Mouse (Mus musculus): ENCODE results near the gene Cux2.
"Not testable (repeated sequence)": the region's sequence is repeated elsewhere in the genome, so short reads cannot be mapped to it uniquely, and the experiment has no call there.

Cux2 gene

DNA sequence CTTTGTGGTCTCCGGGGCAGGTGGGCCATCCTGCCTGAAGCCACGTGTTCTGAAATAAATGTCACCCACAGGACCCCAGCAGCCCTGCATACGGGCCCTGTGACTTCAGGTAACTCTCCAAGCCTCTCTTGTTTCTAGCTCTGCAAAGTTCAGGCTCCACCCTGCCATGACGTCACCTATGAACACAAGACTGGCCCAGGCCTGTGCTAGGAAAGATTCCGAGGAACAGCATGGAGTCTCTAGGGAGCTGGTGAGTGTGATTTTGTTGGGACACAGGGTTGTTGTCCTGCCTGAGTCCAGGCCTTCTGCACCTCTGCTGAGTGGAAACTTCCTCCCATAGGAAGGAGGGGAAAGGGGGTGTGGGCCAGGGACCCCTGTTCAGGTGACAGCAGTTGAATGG, 181.9 kb downstream of the Cux2 start:
- in situ Hi-C loops (cut with MboI; ENCODE audit: low pct_unique_long_range_greater_than_20kb in 1 of 2, low sequenced_read_pairs in 2 of 2, unreplicated experiment in 1 of 2), result loop anchor here in 1 of 2 experiments (10.0 kb wide), 1 partner anchor 207 kb away; no protein-coding TSS in a partner anchor

GRCm38 (mm10) chr5:121864330-121864729, 185.6 kb downstream of the Cux2 start:
- in situ Hi-C loops (cut with MboI; ENCODE audit: low pct_unique_long_range_greater_than_20kb in 1 of 2, low sequenced_read_pairs in 2 of 2, unreplicated experiment in 1 of 2), result loop anchor here in 1 of 2 experiments (10.0 kb wide), 1 partner anchor 210 kb away; no protein-coding TSS in a partner anchor

DNA sequence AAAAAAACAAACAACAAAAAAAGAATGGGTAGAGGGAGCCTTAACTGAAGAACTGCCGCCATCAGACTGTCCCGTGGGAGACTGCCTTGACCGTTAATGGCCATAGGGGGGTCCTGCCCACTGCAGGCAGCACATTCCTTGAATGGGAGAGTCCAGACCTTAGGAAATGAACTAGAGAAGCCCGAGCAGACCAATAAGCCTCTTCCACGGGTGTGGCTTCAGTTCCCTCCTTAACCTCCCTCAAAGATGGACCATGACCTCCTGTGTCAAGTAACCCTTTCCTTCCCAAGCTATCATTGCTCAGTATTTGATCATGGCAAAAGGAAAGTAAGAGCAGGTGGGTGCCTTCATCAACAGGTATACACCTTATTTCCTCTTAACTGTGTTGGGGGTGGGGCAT, 187.9 kb downstream of the Cux2 start:
- in situ Hi-C loops (cut with MboI; ENCODE audit: low pct_unique_long_range_greater_than_20kb in 1 of 2, low sequenced_read_pairs in 2 of 2, unreplicated experiment in 1 of 2), result loop anchor here in 1 of 2 experiments (10.0 kb wide), 1 partner anchor 213 kb away; no protein-coding TSS in a partner anchor

- in situ Hi-C loops (cut with MboI; ENCODE audit: low pct_unique_long_range_greater_than_20kb in 1 of 2, low sequenced_read_pairs in 2 of 2, unreplicated experiment in 1 of 2), result no loop called here
Measured at GRCm38 (mm10) chr5:121858427-121858826, 191.5 kb downstream of the Cux2 start.

DNA sequence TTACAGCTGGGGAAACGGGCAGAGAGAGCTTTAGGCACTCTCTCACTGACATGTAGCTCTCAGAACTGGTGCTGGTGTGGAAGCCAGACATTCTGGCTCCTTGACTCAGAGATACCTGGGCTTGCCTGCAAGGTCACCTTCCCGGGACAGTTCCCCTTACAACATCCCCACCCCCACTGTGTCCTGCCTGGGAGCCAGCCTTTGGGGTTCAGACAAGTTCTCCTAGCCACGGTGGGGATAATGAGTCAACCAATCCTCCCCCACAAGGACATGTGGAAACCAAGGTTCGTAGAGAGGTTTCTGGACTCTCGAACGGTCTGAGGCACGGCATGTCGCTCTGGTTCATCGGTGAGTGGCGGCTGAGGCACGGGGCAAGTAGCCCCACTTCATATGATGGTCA, 193.2 kb downstream of the Cux2 start:
- in situ Hi-C loops (cut with MboI; ENCODE audit: low pct_unique_long_range_greater_than_20kb in 1 of 2, low sequenced_read_pairs in 2 of 2, unreplicated experiment in 1 of 2), result no loop called here

- in situ Hi-C loops (cut with MboI; ENCODE audit: low pct_unique_long_range_greater_than_20kb in 1 of 2, low sequenced_read_pairs in 2 of 2, unreplicated experiment in 1 of 2), result no loop called here
Measured at GRCm38 (mm10) chr5:121854768-121855167, 195.1 kb downstream of the Cux2 start.

DNA sequence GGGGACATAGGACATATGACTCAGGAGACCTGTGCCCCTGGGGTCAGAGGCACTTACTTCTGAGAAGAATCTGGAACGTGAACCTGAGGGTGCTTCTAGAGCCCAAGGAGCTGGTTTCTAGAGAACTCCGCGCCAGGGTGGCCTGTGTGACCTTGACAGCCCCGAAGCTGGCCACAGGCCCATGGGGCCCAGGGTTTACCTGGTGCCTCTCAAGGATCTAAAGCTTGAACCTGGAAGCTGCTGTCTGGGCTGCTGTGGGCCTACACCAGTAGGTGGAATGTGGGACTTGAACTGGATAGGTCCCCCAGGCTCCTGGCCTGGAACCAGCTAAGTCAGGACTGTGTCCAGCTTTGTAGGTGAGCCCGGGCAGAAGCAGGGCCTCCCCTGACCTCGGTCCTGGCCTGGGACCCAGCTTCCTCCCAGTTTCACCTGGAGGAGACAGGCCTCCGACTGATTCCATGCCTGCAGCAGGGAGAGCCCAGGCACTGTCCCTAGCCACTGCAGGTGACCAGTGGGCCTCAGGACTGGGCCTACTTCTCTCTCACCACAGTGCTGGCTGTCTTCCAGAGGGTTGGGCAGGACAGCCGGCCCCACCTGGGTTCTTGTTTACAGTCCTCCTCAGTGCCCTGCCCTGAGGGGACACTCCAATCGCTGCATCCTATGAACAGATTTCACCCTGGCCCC, 196.4 kb downstream of the Cux2 start:
- in situ Hi-C loops (cut with MboI; ENCODE audit: low pct_unique_long_range_greater_than_20kb in 1 of 2, low sequenced_read_pairs in 2 of 2, unreplicated experiment in 1 of 2), result no loop called here

GRCm38 (mm10) chr5:121849478-121850349, 200.2 kb downstream of the Cux2 start:
- in situ Hi-C loops (cut with MboI; ENCODE audit: low pct_unique_long_range_greater_than_20kb in 1 of 2, low sequenced_read_pairs in 2 of 2, unreplicated experiment in 1 of 2), result no loop called here

- in situ Hi-C loops (cut with MboI; ENCODE audit: low pct_unique_long_range_greater_than_20kb in 1 of 2, low sequenced_read_pairs in 2 of 2, unreplicated experiment in 1 of 2), result no loop called here
Measured at GRCm38 (mm10) chr5:121848743-121849142, 201.2 kb downstream of the Cux2 start, which contains the start of gene Pheta1. Gene Pheta1 (plus strand): TSS chr5:121848984.

DNA sequence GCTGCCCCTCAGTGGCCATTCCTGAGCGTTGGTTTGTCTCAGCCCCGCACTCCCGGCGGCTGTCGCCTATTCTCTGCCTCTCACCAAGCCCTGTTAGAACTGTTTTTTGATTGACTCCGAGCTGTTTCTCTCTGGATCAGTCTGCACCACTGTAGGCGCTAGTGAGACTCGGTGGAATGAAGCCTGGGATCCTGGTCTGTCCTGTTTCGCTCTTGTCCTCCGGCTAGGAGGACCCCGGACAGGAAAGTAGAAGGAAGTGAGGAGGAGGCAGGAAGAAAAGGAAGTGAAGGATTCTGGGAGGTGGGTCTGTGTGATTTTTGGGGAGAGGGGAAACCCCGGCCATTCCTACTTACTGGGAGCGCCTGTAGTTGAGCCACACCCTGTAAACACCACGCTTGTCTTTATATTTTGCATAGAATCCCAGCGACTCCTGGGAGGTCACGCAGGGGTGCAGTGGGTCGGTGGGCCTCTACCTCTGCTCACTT, 201.8 kb downstream of the Cux2 start:
- in situ Hi-C loops (cut with MboI; ENCODE audit: low pct_unique_long_range_greater_than_20kb in 1 of 2, low sequenced_read_pairs in 2 of 2, unreplicated experiment in 1 of 2), result no loop called here

GRCm38 (mm10) chr5:121847269-121847668, 202.6 kb downstream of the Cux2 start:
- in situ Hi-C loops (cut with MboI; ENCODE audit: low pct_unique_long_range_greater_than_20kb in 1 of 2, low sequenced_read_pairs in 2 of 2, unreplicated experiment in 1 of 2), result not testable (repeated sequence)

- in situ Hi-C loops (cut with MboI; ENCODE audit: low pct_unique_long_range_greater_than_20kb in 1 of 2, low sequenced_read_pairs in 2 of 2, unreplicated experiment in 1 of 2), result no loop called here
Measured at GRCm38 (mm10) chr5:121846322-121846721, 203.6 kb downstream of the Cux2 start.

DNA sequence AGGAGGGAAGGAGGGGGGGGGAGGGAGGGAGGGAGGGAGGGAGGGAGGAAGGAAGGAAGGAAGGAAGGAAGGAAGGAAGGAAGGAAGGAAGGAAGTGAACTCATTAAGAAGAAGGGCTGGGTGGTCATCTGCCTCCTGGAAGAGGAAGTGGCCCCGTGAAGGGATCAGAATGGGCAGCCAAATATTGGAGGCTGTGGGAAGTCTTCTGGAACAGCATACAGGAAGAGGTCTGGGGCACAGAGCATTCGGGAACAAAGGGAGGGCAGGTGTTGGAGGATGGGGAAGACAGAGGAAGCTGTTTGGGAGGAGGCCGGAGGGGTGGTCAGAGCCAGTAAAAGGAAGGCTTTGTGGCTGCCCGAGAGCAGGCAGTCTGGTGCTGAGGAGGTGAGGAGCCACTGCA, 204.5 kb downstream of the Cux2 start:
- in situ Hi-C loops (cut with MboI; ENCODE audit: low pct_unique_long_range_greater_than_20kb in 1 of 2, low sequenced_read_pairs in 2 of 2, unreplicated experiment in 1 of 2), result no loop called here

DNA sequence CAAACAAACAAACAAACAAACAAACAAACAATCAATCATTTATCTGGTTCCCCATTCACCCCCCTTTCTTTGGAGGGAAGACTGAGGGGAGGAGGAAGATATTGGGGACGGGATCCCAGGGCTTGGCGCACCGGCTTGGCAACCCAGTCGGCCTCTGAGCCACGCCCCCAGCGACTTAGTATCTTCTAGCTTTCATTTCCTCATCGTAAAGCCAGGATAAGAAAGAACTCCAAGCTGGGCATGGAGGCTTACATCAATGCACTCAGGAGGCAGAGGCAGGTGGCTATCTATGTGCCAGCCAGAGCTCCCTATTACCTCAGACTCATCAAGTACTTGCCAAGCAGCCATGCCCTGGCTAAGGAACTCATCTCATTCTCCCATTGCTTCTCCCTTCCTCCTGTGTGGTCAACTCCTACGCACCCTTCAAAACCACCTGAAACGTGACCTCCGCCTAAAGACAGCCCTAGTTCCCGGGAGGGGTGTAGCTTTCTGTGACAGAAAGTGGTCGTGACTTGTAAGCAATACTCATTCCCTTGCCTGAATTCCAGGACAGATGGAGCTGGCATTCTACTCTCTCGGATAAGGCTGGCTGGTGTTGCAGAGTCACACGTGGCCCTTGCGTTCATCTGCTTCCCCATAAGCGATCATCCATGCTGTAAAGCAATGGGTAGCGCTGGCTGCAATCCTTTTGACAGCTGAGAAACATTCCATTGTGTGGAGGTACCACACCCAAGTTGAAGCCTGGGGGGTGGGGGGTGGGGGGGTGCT, 206.6 kb downstream of the Cux2 start:
- in situ Hi-C loops (cut with MboI; ENCODE audit: low pct_unique_long_range_greater_than_20kb in 1 of 2, low sequenced_read_pairs in 2 of 2, unreplicated experiment in 1 of 2), result no loop called here

DNA sequence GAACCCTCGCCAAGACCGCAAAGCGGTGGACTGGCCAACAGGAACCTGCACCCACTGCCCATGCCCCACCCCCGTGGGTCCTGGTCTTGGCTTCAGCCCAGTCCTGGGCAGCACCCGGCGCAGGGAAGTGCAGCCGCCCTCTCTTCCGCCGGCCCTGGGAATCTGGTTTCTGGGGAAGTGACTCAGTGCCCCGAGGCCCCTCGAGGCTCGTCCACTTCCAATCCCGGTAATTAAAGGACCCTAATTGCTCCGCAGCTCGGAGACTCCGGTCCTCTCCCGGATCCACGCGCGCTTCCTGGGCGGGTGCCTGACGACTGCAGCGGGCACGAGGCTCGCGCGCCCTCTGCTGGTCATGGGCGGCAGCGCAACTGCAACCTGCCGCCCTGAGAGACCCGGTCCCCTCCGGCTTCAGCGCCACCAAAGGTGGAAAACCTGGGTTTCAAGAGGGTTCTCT, 207.2 kb downstream of the Cux2 start:
- in situ Hi-C loops (cut with MboI; ENCODE audit: low pct_unique_long_range_greater_than_20kb in 1 of 2, low sequenced_read_pairs in 2 of 2, unreplicated experiment in 1 of 2), result no loop called here

DNA sequence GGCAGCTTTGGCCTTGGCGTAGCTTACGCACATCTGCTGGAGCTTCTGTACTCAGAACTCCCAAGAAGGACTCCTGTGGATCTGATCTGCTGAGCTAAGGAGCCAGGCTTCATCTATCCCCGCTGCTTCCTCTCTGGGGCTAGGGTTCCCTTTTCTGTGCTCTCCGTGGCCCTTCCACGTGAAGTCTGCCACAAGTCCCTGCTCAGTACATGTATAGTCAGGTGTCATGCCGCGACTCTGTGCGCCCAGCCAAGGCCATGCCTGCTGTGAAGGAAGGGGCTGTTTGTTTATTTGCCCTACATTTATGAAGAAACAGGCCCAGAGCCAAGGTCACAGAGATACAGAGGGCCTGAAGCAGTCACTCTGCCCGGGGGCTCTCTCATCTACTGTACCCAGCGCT, 207.9 kb downstream of the Cux2 start:
- in situ Hi-C loops (cut with MboI; ENCODE audit: low pct_unique_long_range_greater_than_20kb in 1 of 2, low sequenced_read_pairs in 2 of 2, unreplicated experiment in 1 of 2), result no loop called here

DNA sequence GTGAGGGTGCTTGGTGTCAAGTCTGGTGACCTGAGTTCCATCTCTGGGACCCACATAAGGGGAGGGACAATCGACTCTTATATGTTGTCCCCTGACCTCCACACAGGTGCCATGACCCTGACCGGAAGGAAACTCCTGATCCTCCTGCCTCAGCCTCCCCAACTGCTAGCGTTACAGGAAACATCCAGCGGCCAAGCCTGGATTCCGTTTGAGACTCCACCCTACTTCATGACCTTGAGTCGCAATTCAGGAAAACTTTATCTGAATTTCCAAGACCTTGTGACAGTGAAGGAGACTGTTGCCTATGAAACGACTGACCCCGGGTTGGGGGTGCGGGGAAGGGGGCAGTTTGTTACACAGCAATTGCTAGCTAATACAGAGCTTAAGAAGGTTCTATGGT, 208.4 kb downstream of the Cux2 start:
- in situ Hi-C loops (cut with MboI; ENCODE audit: low pct_unique_long_range_greater_than_20kb in 1 of 2, low sequenced_read_pairs in 2 of 2, unreplicated experiment in 1 of 2), result no loop called here

DNA sequence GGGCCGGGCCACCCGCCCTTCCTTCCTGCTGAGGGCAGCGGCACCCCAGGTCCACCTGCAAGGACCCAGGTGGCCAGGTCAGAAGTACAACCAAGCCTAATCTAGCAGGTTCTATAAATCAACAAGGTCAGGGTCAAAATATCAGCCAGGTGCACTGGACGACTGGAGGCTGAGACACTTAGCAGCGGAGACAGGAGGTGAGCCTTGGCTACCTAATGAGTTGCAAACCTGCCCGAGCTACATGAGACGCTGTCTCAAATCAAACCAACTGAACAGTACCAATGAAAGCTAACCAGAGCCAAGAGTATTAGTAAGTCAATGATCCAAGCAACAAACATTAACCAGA, 210.8 kb downstream of the Cux2 start:
- in situ Hi-C loops (cut with MboI; ENCODE audit: low pct_unique_long_range_greater_than_20kb in 1 of 2, low sequenced_read_pairs in 2 of 2, unreplicated experiment in 1 of 2), result no loop called here

Measured in mouse embryonic stem cell (cell line).